Mouse (Mus musculus) brain, embryonic 14.5 days (tissue): ENCODE measurements around the gene Neurod2.

Source experiments
- CTCF ChIP-seq: fragments of 200-500 bp; IDR thresholded peaks from 2 replicates; pipeline ENCODE4 v1.5.1; 2012; ENCODE audit warnings: inconsistent platforms, mild to moderate bottlenecking, moderate library complexity, borderline replicate concordance; ENCODE audit not compliant: insufficient read depth, insufficient read length; ENCODE audit errors: extremely low read depth
- POLR2A ChIP-seq: fragments of 200-500 bp; IDR thresholded peaks from 2 replicates; pipeline ENCODE4 v1.6.1; 2012; ENCODE audit warnings: mild to moderate bottlenecking, inconsistent platforms, borderline replicate concordance; ENCODE audit not compliant: poor library complexity, insufficient read depth, insufficient read length, severe bottlenecking; ENCODE audit errors: extremely low read depth

- TF ChIP-seq CTCF (no peak), POLR2A (no peak)
These were observed 12.0 kb downstream of the Neurod2 start for GRCm38 (mm10) chr11:98317479-98317878.
